Mouse (Mus musculus) forebrain, embryonic 16.5 days (tissue): ENCODE measurements around the gene Tekt1. TPM values are rescaled to one million over a fixed set of nuclear protein-coding genes. Genes with fewer than 3 reads are reported as not detected.
A peak's percentile ranks its signal among the peaks of the same experiment; 100 is the strongest.

Experiments used
- ATAC-seq: fragments of 200-750 bp; cut with Nextera tagmentation; 2 replicates; pipeline ENCODE4 v1.8.0; 2017; ENCODE audit warnings: mild to moderate bottlenecking, moderate library complexity
- H3K27ac ChIP-seq: fragments of 300-500 bp; sonication (generic); 2 replicates; pipeline ENCODE4 v1.5.1; 2014; ENCODE audit warnings: low read length, control low read depth
- H3K27me3 ChIP-seq: fragments of 300-500 bp; sonication (generic); replicated peaks from 2 replicates; pipeline ENCODE4 v1.6.1; 2014; ENCODE audit warnings: low read length; ENCODE audit not compliant: control insufficient read depth, insufficient read depth
- H3K36me3 ChIP-seq: fragments of 300-500 bp; sonication (generic); 2 replicates; pipeline ENCODE4 v1.6.1; 2014; ENCODE audit not compliant: control insufficient read depth, insufficient read depth
- H3K4me1 ChIP-seq: fragments of 300-500 bp; sonication (generic); replicated peaks from 2 replicates; pipeline ENCODE4 v1.6.1; 2014; ENCODE audit warnings: low read length; ENCODE audit not compliant: control insufficient read depth, insufficient read depth
- H3K4me2 ChIP-seq: fragments of 300-500 bp; sonication (generic); 2 replicates; pipeline ENCODE4 v1.6.1; 2014; ENCODE audit warnings: mild to moderate bottlenecking, low read length, control low read depth
- H3K4me3 ChIP-seq: fragments of 300-500 bp; sonication (generic); replicated peaks from 2 replicates; pipeline ENCODE4 v1.5.1; 2014; ENCODE audit warnings: mild to moderate bottlenecking, low read length, control low read depth
- H3K9ac ChIP-seq: fragments of 300-500 bp; sonication (generic); replicated peaks from 2 replicates; pipeline ENCODE4 v1.6.1; 2014; ENCODE audit warnings: low read depth, low read length, control low read depth
- H3K9me3 ChIP-seq: fragments of 300-500 bp; sonication (generic); 2 replicates; pipeline ENCODE4 v1.6.1; 2016; ENCODE audit warnings: low read length; ENCODE audit not compliant: control insufficient read depth
- WGBS: fragments of 180-500 bp; shearing (Covaris S2); extraction: QIAGEN DNeasy Blood & Tissue Kit; methylation state at CpG from one replicate; pipeline ENCODE4 v1.1.7; 2014; 5-methylcytosine and 5-hydroxymethylcytosine counted together
- polyA plus RNA-seq: library from polyadenylated mRNA; unstranded; fragments of >200 nt; fragmentation: Nextera tagmentation; extraction: Ambion mirVana; gene quantifications from 2 replicates; pipeline ENCODE4 v1.2.1, GENCODE M21; 2015

Tekt1 gene
- polyA plus RNA-seq, 1 experiment from 2014 or later, result 9.1 TPM

GRCm38 (mm10) chr11:72394694-72395093, 32.5 kb upstream of the Tekt1 start:
- Histone ChIP-seq H3K9ac (no peak overlapping the region), H3K27ac (no peak overlapping the region), H3K4me2 (no peak overlapping the region), H3K27me3 (no peaks in the 10 kb centered on the region), H3K9me3 (no peaks in the 10 kb centered on the region), H3K4me3 (no peak overlapping the region), H3K4me1 (peaks cover 5% of the 10 kb centered on the region; the same call in 1 of the 2 replicates), H3K36me3 (no peaks in the 10 kb centered on the region)
- WGBS, result 88% methylated on average over 2 of the region's 2 CpGs
- no peak for ATAC-seq

DNA sequence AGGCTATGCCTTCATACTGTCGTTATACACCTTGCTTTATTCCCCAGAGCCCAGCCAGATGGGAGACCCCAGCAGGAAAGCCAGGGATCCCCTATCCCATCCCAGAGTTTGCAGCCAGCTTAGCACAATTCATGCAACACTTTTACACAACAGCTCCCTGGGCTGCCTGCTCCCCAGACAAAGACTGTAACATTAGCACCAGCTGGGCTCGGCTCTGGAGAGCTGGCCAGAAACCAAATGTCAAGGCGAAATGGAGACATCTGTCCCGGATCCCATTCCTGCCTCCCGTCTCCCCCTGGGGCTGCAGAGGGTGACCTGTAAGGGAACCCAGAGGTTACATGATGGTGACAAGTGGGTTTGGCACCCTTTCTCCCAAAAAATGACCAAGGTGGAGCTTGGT, 31.4 kb upstream of the Tekt1 start:
- 21% methylated on average over 5 of the region's 5 CpGs for WGBS
- Histone ChIP-seq H3K9ac (no peak overlapping the region), H3K27ac (no peak overlapping the region), H3K4me3 (no peak overlapping the region), H3K4me1 (peaks cover 5% of the 10 kb centered on the region; the same call in 1 of the 2 replicates), H3K4me2 (no peak overlapping the region), H3K27me3 (no peaks in the 10 kb centered on the region), H3K9me3 (no peaks in the 10 kb centered on the region), H3K36me3 (no peaks in the 10 kb centered on the region)
- peak; percentile 45; the same call in 1 of the 2 replicates for ATAC-seq

GRCm38 (mm10) chr11:72393243-72393642, 31.0 kb upstream of the Tekt1 start:
- H3K4me1 ChIP-seq, result peaks cover 5% of the 10 kb centered on the region; the same call in 1 of the 2 replicates
- no peaks in the 10 kb centered on the region for H3K36me3 ChIP-seq
- H3K9me3 ChIP-seq, result no peaks in the 10 kb centered on the region
- H3K4me3 ChIP-seq, result no peak overlapping the region
- 77% methylated on average over 3 of the region's 3 CpGs for WGBS
- no peak overlapping the region for H3K4me2 ChIP-seq
- no peak overlapping the region for H3K9ac ChIP-seq
- ATAC-seq, result no peak
- no peak overlapping the region for H3K27ac ChIP-seq
- H3K27me3 ChIP-seq, result no peaks in the 10 kb centered on the region

- no peak for ATAC-seq
- H3K9me3 ChIP-seq, result no peaks in the 10 kb centered on the region
- H3K4me1 ChIP-seq, result peaks cover 3% of the 10 kb centered on the region; the same call in 1 of the 2 replicates
- no peaks in the 10 kb centered on the region for H3K36me3 ChIP-seq
- H3K4me3 ChIP-seq, result no peak overlapping the region
- no peak overlapping the region for H3K27ac ChIP-seq
- no peak overlapping the region for H3K4me2 ChIP-seq
- 93% methylated on average over 13 of the region's 13 CpGs for WGBS
- H3K9ac ChIP-seq, result no peak overlapping the region
- H3K27me3 ChIP-seq, result no peaks in the 10 kb centered on the region
These were observed 28.9 kb upstream of the Tekt1 start for GRCm38 (mm10) chr11:72391181-72391580.

GRCm38 (mm10) chr11:72389407-72390142, 27.3 kb upstream of the Tekt1 start:
- no peak overlapping the region for H3K27ac ChIP-seq
- no peaks in the 10 kb centered on the region for H3K36me3 ChIP-seq
- H3K4me2 ChIP-seq, result no peak overlapping the region
- no peak overlapping the region for H3K9ac ChIP-seq
- H3K4me1 ChIP-seq, result peaks cover 3% of the 10 kb centered on the region; the same call in 1 of the 2 replicates
- H3K27me3 ChIP-seq, result no peaks in the 10 kb centered on the region
- no peak for ATAC-seq
- no peak overlapping the region for H3K4me3 ChIP-seq
- H3K9me3 ChIP-seq, result no peaks in the 10 kb centered on the region
- WGBS, result 87% methylated on average over 7 of the region's 7 CpGs

DNA sequence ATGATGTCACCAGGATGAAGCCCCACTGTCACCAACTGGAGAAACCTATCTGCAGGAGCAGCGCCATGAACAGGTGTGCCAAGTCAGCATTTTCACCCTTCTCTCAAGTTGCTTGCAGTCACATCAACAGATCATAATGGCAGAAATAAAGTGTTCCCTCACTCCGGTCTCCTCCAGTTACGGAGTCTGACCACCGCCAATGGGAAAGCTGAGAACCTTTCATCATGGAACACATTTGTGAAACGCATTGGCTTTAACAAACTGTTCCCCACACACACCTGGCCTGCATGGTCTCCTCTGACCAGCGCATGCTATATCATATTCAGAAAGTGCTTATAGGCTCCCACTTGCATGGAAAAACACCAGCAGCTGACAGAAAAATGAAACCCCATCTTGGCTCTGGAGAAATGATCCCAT, 25.9 kb upstream of the Tekt1 start:
- Histone ChIP-seq H3K9me3 (no peaks in the 10 kb centered on the region), H3K9ac (no peak overlapping the region), H3K4me1 (no peaks in the 10 kb centered on the region), H3K36me3 (no peaks in the 10 kb centered on the region), H3K27ac (no peak overlapping the region), H3K4me2 (no peak overlapping the region), H3K27me3 (no peaks in the 10 kb centered on the region), H3K4me3 (no peak overlapping the region)
- no peak for ATAC-seq
- 93% methylated on average over 6 of the region's 6 CpGs for WGBS

- ATAC-seq, result no peak
- WGBS, result 82% methylated on average over 4 of the region's 4 CpGs
- Histone ChIP-seq H3K9me3 (no peaks in the 10 kb centered on the region; the same call in 1 of the 2 replicates), H3K4me3 (no peak overlapping the region), H3K27me3 (no peaks in the 10 kb centered on the region), H3K4me1 (no peaks in the 10 kb centered on the region), H3K9ac (no peak overlapping the region), H3K4me2 (no peak overlapping the region), H3K36me3 (no peaks in the 10 kb centered on the region), H3K27ac (no peak overlapping the region)
These were observed 17.1 kb upstream of the Tekt1 start for GRCm38 (mm10) chr11:72379351-72379750.

DNA sequence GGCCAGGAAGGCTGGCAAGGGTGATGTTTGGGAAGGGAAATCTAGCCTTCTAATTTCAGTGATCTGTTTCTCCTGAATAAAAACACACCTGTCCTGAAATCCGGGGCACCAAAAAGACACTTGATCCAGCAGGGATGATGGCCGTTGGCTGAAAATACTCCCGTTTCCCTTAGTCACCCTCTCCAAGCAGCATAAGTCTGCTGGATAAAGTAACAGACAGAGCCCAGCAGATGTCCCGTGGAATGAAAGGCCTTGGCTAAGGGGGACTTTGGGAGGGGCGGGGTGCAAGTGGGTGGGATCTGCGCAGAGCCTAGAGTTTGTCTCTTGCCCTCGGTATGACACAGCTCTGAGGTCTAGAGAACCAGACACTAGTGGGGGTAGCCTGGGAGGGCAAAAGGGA, 16.0 kb upstream of the Tekt1 start:
- no peak overlapping the region for H3K27ac ChIP-seq
- H3K9me3 ChIP-seq, result no peaks in the 10 kb centered on the region; the same call in 1 of the 2 replicates
- H3K36me3 ChIP-seq, result no peaks in the 10 kb centered on the region
- no peak overlapping the region for H3K9ac ChIP-seq
- H3K4me3 ChIP-seq, result no peak overlapping the region
- 74% methylated on average over 7 of the region's 7 CpGs for WGBS
- ATAC-seq, result no peak
- H3K4me2 ChIP-seq, result no peak overlapping the region
- H3K4me1 ChIP-seq, result no peaks in the 10 kb centered on the region
- H3K27me3 ChIP-seq, result no peaks in the 10 kb centered on the region

DNA sequence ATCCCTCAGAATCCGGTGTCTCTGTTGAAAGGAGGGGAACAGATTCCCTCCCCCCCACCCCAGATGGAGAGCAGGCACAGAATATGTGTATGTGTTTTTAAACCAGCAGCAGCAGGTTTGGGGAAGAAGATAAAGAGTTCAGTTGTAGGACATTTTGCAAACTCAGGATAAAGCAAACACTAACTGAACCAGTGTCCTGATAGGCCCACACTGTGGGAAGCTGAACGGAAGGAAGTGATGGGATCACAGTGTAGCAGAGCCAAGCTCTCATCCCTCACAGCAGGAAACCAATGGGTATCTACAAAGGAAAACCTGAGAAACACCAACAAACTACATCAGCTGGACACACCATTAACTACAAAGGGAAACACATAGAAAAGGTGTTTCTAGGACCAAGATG, 14.3 kb upstream of the Tekt1 start:
- no peak for ATAC-seq
- Histone ChIP-seq H3K9ac (no peak overlapping the region), H3K27me3 (no peaks in the 10 kb centered on the region), H3K4me2 (no peak overlapping the region), H3K27ac (no peak overlapping the region), H3K9me3 (no peaks in the 10 kb centered on the region; the same call in 1 of the 2 replicates), H3K36me3 (no peaks in the 10 kb centered on the region), H3K4me3 (no peak overlapping the region), H3K4me1 (no peaks in the 10 kb centered on the region)
- WGBS, result 80% methylated on average over 2 of the region's 2 CpGs
